Comparison of ENCODE assay signal across 8 mouse cellular contexts in the genomic region with DNA sequence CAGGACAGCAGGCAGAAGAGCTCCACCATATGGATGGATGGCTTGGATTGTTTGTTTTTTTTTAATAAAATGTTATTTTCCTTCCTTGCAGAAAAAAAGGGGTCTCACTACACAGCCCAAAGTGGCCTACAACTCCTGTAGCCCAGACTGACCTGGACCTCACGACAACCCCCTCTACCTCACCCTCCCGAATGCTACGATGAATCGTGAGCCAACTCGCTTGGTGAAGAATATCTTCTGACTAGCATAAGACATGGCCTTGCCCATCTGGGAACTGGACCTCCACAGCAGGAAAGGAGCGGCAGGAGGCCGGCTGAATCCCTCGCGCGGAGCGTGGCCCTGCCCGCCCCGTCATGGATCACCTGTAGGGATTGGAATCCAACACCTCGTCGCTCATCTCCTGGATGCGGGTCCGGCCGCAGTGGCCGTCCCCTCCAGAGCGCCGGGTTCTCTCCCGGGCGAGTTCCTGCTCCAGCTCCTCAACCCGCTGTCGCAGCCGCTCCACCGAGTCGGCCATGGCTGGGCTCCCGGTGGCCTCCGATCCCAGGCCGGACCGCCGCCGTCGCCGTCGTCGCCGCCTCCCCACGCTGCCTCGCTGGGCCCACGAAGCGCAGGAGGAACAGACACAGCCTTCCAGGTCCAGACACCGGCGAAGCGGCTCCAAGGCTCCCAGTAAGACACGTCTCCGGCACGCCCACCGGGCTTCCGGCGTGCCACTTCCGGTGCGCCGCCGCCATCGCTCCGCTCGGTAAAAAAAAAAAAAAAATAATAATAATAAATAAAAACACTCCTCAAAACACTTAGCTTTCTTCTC. TPM values are rescaled to one million over a fixed set of nuclear protein-coding genes. Genes with fewer than 3 reads are reported as not detected.
A peak's percentile ranks its signal among the peaks of the same experiment; 100 is the strongest.
DNase-seq lines count a peak whose midpoint lies in the region; ATAC-seq lines count a peak whose summit lies in the region.

Gene Uba5 (minus strand): TSS at position 705 of the 814 bp plus-strand sequence.

- H3K27me3 ChIP-seq in embryonic facial prominence, embryonic 12.5 days: no peaks in the 10 kb centered on the region
- H3K27me3 ChIP-seq in heart, embryonic 10.5 days (ENCODE audit: insufficient read depth, poor library complexity, severe bottlenecking): no peaks in the 10 kb centered on the region
- no peaks in the 10 kb centered on the region for H3K27me3 ChIP-seq in liver, embryonic 15.5 days
- H3K27me3 ChIP-seq in neural tube, embryonic 14.5 days (ENCODE audit: control insufficient read depth, insufficient read depth, low read length): no peaks in the 10 kb centered on the region; the same call in 1 of the 2 replicates

- H3K9ac ChIP-seq in embryonic facial prominence, embryonic 12.5 days: peak within 1 kb of the TSS; percentile 86
- peak within 1 kb of the TSS; percentile 71 for H3K9ac ChIP-seq in liver, embryonic 15.5 days
- H3K9ac ChIP-seq in neural tube, embryonic 14.5 days (replicated peaks; ENCODE audit: low read depth, low read length): peak within 1 kb of the TSS; percentile 83

- peak within 1 kb of the TSS; percentile 85 for H3K4me2 ChIP-seq in embryonic facial prominence, embryonic 12.5 days (replicated peaks)
- peak within 1 kb of the TSS; percentile 82 for H3K4me2 ChIP-seq in liver, embryonic 15.5 days
- peak within 1 kb of the TSS; percentile 92 for H3K4me2 ChIP-seq in neural tube, embryonic 14.5 days (ENCODE audit: low read depth, low read length)

- H3K36me3 ChIP-seq in embryonic facial prominence, embryonic 12.5 days: peaks cover 27% of the 10 kb centered on the region
- peaks cover 24% of the 10 kb centered on the region for H3K36me3 ChIP-seq in heart, embryonic 10.5 days
- H3K36me3 ChIP-seq in liver, embryonic 15.5 days (replicated peaks): peaks cover 17% of the 10 kb centered on the region
- peaks cover 19% of the 10 kb centered on the region for H3K36me3 ChIP-seq in neural tube, embryonic 14.5 days (ENCODE audit: control insufficient read depth, insufficient read depth, low read length)

- DNase-seq in left cerebral cortex, adult 18-20 months (ENCODE audit: low spot score in 2 of 2): peak; percentile 64 to 75
- no peak for DNase-seq in left cerebral cortex, adult 11 months (ENCODE audit: low spot score)
- DNase-seq in heart, embryonic 10.5 days (ENCODE audit: low spot score): no peak
- DNase-seq in kidney, postnatal 10 days: peak; percentile 88
- DNase-seq in thymus, postnatal 25 days: peak; percentile 4

- H3K4me1 ChIP-seq in embryonic facial prominence, embryonic 12.5 days: peaks cover 16% of the 10 kb centered on the region
- peaks cover 17% of the 10 kb centered on the region for H3K4me1 ChIP-seq in heart, embryonic 10.5 days
- peaks cover 24% of the 10 kb centered on the region for H3K4me1 ChIP-seq in liver, embryonic 15.5 days (replicated peaks)
- peaks cover 12% of the 10 kb centered on the region for H3K4me1 ChIP-seq in neural tube, embryonic 14.5 days (ENCODE audit: control insufficient read depth, insufficient read depth, low read length)

- peak within 1 kb of the TSS; percentile 99 for H3K4me3 ChIP-seq in embryonic facial prominence, embryonic 12.5 days
- H3K4me3 ChIP-seq in heart, embryonic 10.5 days: peak within 1 kb of the TSS; percentile 97
- H3K4me3 ChIP-seq in liver, embryonic 15.5 days (replicated peaks): peak within 1 kb of the TSS; percentile 71
- peak within 1 kb of the TSS; percentile 100 for H3K4me3 ChIP-seq in neural tube, embryonic 14.5 days (ENCODE audit: low read depth, low read length)

- no peaks in the 10 kb centered on the region for H3K9me3 ChIP-seq in embryonic facial prominence, embryonic 12.5 days
- no peaks in the 10 kb centered on the region for H3K9me3 ChIP-seq in heart, embryonic 10.5 days
- H3K9me3 ChIP-seq in liver, embryonic 15.5 days (replicated peaks): no peaks in the 10 kb centered on the region
- no peaks in the 10 kb centered on the region for H3K9me3 ChIP-seq in neural tube, embryonic 14.5 days (ENCODE audit: control insufficient read depth, low read length)

- H3K27ac ChIP-seq in embryonic facial prominence, embryonic 12.5 days: 0 out of 2 replicates have a peak within 1 kb of the TSS, but pooled peaks have one; percentile 54
- H3K27ac ChIP-seq in heart, embryonic 10.5 days: peak within 1 kb of the TSS; percentile 92
- peak within 1 kb of the TSS; percentile 74 for H3K27ac ChIP-seq in liver, embryonic 15.5 days (replicated peaks)
- peak within 1 kb of the TSS; percentile 64 for H3K27ac ChIP-seq in neural tube, embryonic 14.5 days (ENCODE audit: low read depth, low read length)

- WGBS in embryonic facial prominence, embryonic 12.5 days: 1% methylated on average over 59 of the region's 59 CpGs
- WGBS in heart, embryonic 10.5 days: under 1% methylated on average over 59 of the region's 59 CpGs
- WGBS in liver, embryonic 15.5 days (ENCODE audit: insufficient replicate concordance): under 1% methylated on average over 59 of the region's 59 CpGs
- under 1% methylated on average over 56 of the region's 59 CpGs for WGBS in neural tube, embryonic 14.5 days

- peak; percentile 58; the same call in 1 of the 2 replicates for ATAC-seq in embryonic facial prominence, embryonic 12.5 days (ENCODE audit: insufficient number of reproducible peaks, insufficient read depth, low FRiP score, low TSS enrichment)
- peak; percentile 75 for ATAC-seq in liver, embryonic 15.5 days (ENCODE audit: insufficient read depth)
- ATAC-seq in neural tube, embryonic 14.5 days (ENCODE audit: low read depth): peak; percentile 77

RNA-seq across cellular contexts. Expression of gene Uba5, which starts in this region (rescaled TPM):
- 10 to 100 TPM; 39.2 to 44.2 TPM for total RNA-seq in left cerebral cortex, adult 18-20 months (2021)
- polyA plus RNA-seq in embryonic facial prominence, embryonic 12.5 days (2016; fragmentation: Nextera tagmentation; extraction: Ambion mirVana): 64.9 and 73.4 TPM in 2 replicates
- polyA plus RNA-seq in heart, embryonic 10.5 days (2016; fragmentation: Nextera tagmentation; extraction: Ambion mirVana): 39.2 and 49.6 TPM in 2 replicates
- polyA plus RNA-seq in liver, embryonic 15.5 days (2015; fragmentation: Nextera tagmentation; extraction: Ambion mirVana): 19.8 and 21.3 TPM in 2 replicates
- 72.6 and 83.2 TPM in 2 replicates for polyA plus RNA-seq in neural tube, embryonic 14.5 days (2014; fragmentation: Nextera tagmentation; extraction: Ambion mirVana)

Comparison
In these comparisons a context has a peak if more than half of its experiments do, and no peak if none do; other contexts are left out.
1. DNase-seq: peak in left cerebral cortex, adult 18-20 months (2 of 2), kidney, postnatal 10 days (single experiment) and thymus, postnatal 25 days (single experiment); none in left cerebral cortex, adult 11 months (single experiment) and heart, embryonic 10.5 days (single experiment).
2. Peak in every context shown above with its lines, with median percentiles within 50 percentile points of each other: ATAC-seq, H3K27ac ChIP-seq, H3K4me2 ChIP-seq, H3K4me3 ChIP-seq and H3K9ac ChIP-seq.